Mouse (Mus musculus): ENCODE measurements at regions not wholly inside any gene's neighbourhood (a gene's known extent, or its start where the extent isn't known, plus 50 kb on each side); places are given as distances from the start of the nearest gene placed in this dataset.

GRCm38 (mm10) chr8:6227901-6228300 is 1122.8 kb upstream of the Slc10a2 start:
- DNase-seq: no peak

GRCm38 (mm10) chr8:6225194-6225593 is 1120.0 kb upstream of the Slc10a2 start:
- DNase-seq: no peak

GRCm38 (mm10) chr8:6207617-6208349 is 1102.6 kb upstream of the Slc10a2 start:
- DNase-seq: no peak

- no peak for DNase-seq
Observed at GRCm38 (mm10) chr8:6204051-6204745, 1099.0 kb upstream of the Slc10a2 start.

- no peak for DNase-seq
Observed at GRCm38 (mm10) chr8:6191431-6191830, 1086.3 kb upstream of the Slc10a2 start.

- DNase-seq: no peak
Observed at GRCm38 (mm10) chr8:6188422-6188821, 1083.3 kb upstream of the Slc10a2 start.

- DNase-seq: no peak
Observed at GRCm38 (mm10) chr8:6186561-6186960, 1081.4 kb upstream of the Slc10a2 start.

- DNase-seq: no peak
Observed at GRCm38 (mm10) chr8:6179602-6180001, 1074.5 kb upstream of the Slc10a2 start.

- DNase-seq: no peak
Observed at GRCm38 (mm10) chr8:6166433-6166832, 1061.3 kb upstream of the Slc10a2 start.

GRCm38 (mm10) chr8:6165230-6165629 is 1060.1 kb upstream of the Slc10a2 start:
- DNase-seq: no peak

- DNase-seq: no peak
Observed at GRCm38 (mm10) chr8:6164758-6165157, 1059.6 kb upstream of the Slc10a2 start.

- DNase-seq: no peak
Observed at GRCm38 (mm10) chr8:6144588-6144987, 1039.4 kb upstream of the Slc10a2 start.

- DNase-seq: no peak
Observed at GRCm38 (mm10) chr8:6140090-6140489, 1034.9 kb upstream of the Slc10a2 start.

GRCm38 (mm10) chr8:6139171-6139570 is 1034.0 kb upstream of the Slc10a2 start:
- DNase-seq: no peak

- no peak for DNase-seq
Observed at GRCm38 (mm10) chr8:6132243-6132751, 1027.1 kb upstream of the Slc10a2 start.

GRCm38 (mm10) chr8:6125265-6125664 is 1020.1 kb upstream of the Slc10a2 start:
- no peak for DNase-seq

GRCm38 (mm10) chr8:6119506-6119905 is 1014.4 kb upstream of the Slc10a2 start:
- DNase-seq: no peak

GRCm38 (mm10) chr8:6111351-6111750 is 1006.2 kb upstream of the Slc10a2 start:
- no peak for DNase-seq

GRCm38 (mm10) chr8:6090028-6090427 is 984.9 kb upstream of the Slc10a2 start:
- DNase-seq: no peak

GRCm38 (mm10) chr8:6043939-6044577 is 938.9 kb upstream of the Slc10a2 start:
- DNase-seq: peak; percentile 15

GRCm38 (mm10) chr8:6012206-6012605 is 907.1 kb upstream of the Slc10a2 start:
- no peak for DNase-seq

- DNase-seq: no peak
Observed at GRCm38 (mm10) chr8:6011182-6011581, 906.0 kb upstream of the Slc10a2 start.

GRCm38 (mm10) chr8:6010712-6011111 is 905.6 kb upstream of the Slc10a2 start:
- no peak for DNase-seq

GRCm38 (mm10) chr8:6002612-6003011 is 897.5 kb upstream of the Slc10a2 start:
- no peak for DNase-seq
